Mouse (Mus musculus): Measurements from ENCODE around the gene Synpo2l. TPM values are rescaled to one million over a fixed set of nuclear protein-coding genes. Genes with fewer than 3 reads are reported as not detected.
"Not testable (repeated sequence)": the region's sequence is repeated elsewhere in the genome, so short reads cannot be mapped to it uniquely, and the experiment has no call there.

The Synpo2l gene
- polyA plus RNA-seq, 1 experiment from 2014 or later = 0.07 TPM

- no peak for DNase-seq (ENCODE audit: low spot score)
- 86% methylated on average over 9 of the region's 9 CpGs for WGBS
- Histone ChIP-seq H3K36me3 (no peaks in the 10 kb centered on the region), H3K4me3 (no peak overlapping the region), H3K9me3 (replicated peaks) (no peaks in the 10 kb centered on the region), H3K4me1 (no peaks in the 10 kb centered on the region; the same call in 1 of the 2 replicates), H3K27ac (replicated peaks) (no peak overlapping the region), H3K27me3 (ENCODE audit: low read depth, poor library complexity, severe bottlenecking) (peaks cover 3% of the 10 kb centered on the region)
Measured at GRCm38 (mm10) chr14:20654690-20655421, 13.3 kb downstream of the Synpo2l start.

- no peak overlapping the region for H3K4me3 ChIP-seq
- H3K27ac ChIP-seq (replicated peaks) = no peak overlapping the region
- H3K9me3 ChIP-seq (replicated peaks) = no peaks in the 10 kb centered on the region
- H3K36me3 ChIP-seq = no peaks in the 10 kb centered on the region
- no peak for DNase-seq (ENCODE audit: low spot score)
- no peaks in the 10 kb centered on the region for H3K27me3 ChIP-seq (ENCODE audit: low read depth, poor library complexity, severe bottlenecking)
- 76% methylated on average over 4 of the region's 4 CpGs for WGBS
- no peaks in the 10 kb centered on the region; the same call in 1 of the 2 replicates for H3K4me1 ChIP-seq
Measured at GRCm38 (mm10) chr14:20651722-20652256, 16.4 kb downstream of the Synpo2l start.

GRCm38 (mm10) chr14:20651000-20651399, 17.2 kb downstream of the Synpo2l start:
- WGBS = 78% methylated on average over 2 of the region's 2 CpGs
- H3K9me3 ChIP-seq (replicated peaks) = no peaks in the 10 kb centered on the region
- no peaks in the 10 kb centered on the region for H3K27me3 ChIP-seq (ENCODE audit: low read depth, poor library complexity, severe bottlenecking)
- DNase-seq (ENCODE audit: low spot score) = no peak
- no peak overlapping the region for H3K27ac ChIP-seq (replicated peaks)
- no peaks in the 10 kb centered on the region for H3K36me3 ChIP-seq
- H3K4me1 ChIP-seq = no peaks in the 10 kb centered on the region
- H3K4me3 ChIP-seq = no peak overlapping the region

- Histone ChIP-seq H3K27me3 (ENCODE audit: low read depth, poor library complexity, severe bottlenecking) (no peaks in the 10 kb centered on the region), H3K4me3 (no peak overlapping the region), H3K4me1 (peaks cover 9% of the 10 kb centered on the region), H3K9me3 (replicated peaks) (no peaks in the 10 kb centered on the region), H3K27ac (replicated peaks) (no peak overlapping the region), H3K36me3 (no peaks in the 10 kb centered on the region)
- DNase-seq (ENCODE audit: low spot score) = no peak
Measured at GRCm38 (mm10) chr14:20646381-20646780, 21.8 kb downstream of the Synpo2l start.

GRCm38 (mm10) chr14:20645547-20645946, 22.6 kb downstream of the Synpo2l start:
- H3K9me3 ChIP-seq (replicated peaks) = no peaks in the 10 kb centered on the region
- peaks cover 9% of the 10 kb centered on the region for H3K4me1 ChIP-seq
- H3K27ac ChIP-seq (replicated peaks) = no peak overlapping the region
- H3K36me3 ChIP-seq = no peaks in the 10 kb centered on the region
- no peak overlapping the region for H3K4me3 ChIP-seq
- 37% methylated on average over 3 of the region's 3 CpGs for whole genome bisulfite sequencing
- DNase-seq (ENCODE audit: low spot score) = no peak
- H3K27me3 ChIP-seq (ENCODE audit: low read depth, poor library complexity, severe bottlenecking) = no peaks in the 10 kb centered on the region

GRCm38 (mm10) chr14:20641438-20641875, 26.7 kb downstream of the Synpo2l start:
- 13% methylated on average over 10 of the region's 10 CpGs for WGBS
- H3K4me1 ChIP-seq = peaks cover 17% of the 10 kb centered on the region
- peaks cover under 1% of the 10 kb centered on the region; the same call in 1 of the 2 replicates for H3K36me3 ChIP-seq
- DNase-seq (ENCODE audit: low spot score) = peak; percentile 40
- no peaks in the 10 kb centered on the region for H3K9me3 ChIP-seq (replicated peaks)
- peak overlapping the region; percentile 98 for H3K27ac ChIP-seq (replicated peaks)
- H3K27me3 ChIP-seq (ENCODE audit: low read depth, poor library complexity, severe bottlenecking) = no peaks in the 10 kb centered on the region
- peak overlapping the region; percentile 92 for H3K4me3 ChIP-seq

- no peaks in the 10 kb centered on the region for H3K27me3 ChIP-seq (ENCODE audit: low read depth, poor library complexity, severe bottlenecking)
- no peaks in the 10 kb centered on the region for H3K9me3 ChIP-seq (replicated peaks)
- H3K27ac ChIP-seq (replicated peaks) = peak within 1 kb of the TSS; percentile 98
- under 1% methylated on average over 73 of the region's 73 CpGs for WGBS
- H3K4me1 ChIP-seq = peaks cover 17% of the 10 kb centered on the region
- peaks cover 4% of the 10 kb centered on the region; the same call in 1 of the 2 replicates for H3K36me3 ChIP-seq
- peak; percentile 98 for DNase-seq (ENCODE audit: low spot score)
- H3K4me3 ChIP-seq = peak within 1 kb of the TSS; percentile 92
Measured at GRCm38 (mm10) chr14:20640644-20641437, 27.3 kb downstream of the Synpo2l start, which contains the start of gene Usp54. Gene Usp54 (minus strand): TSS chr14:20641063.

GRCm38 (mm10) chr14:20639918-20640619, 28.1 kb downstream of the Synpo2l start:
- WGBS = 4% methylated on average over 16 of the region's 16 CpGs
- Histone ChIP-seq H3K36me3 (peaks cover 7% of the 10 kb centered on the region; the same call in 1 of the 2 replicates), H3K4me1 (peaks cover 17% of the 10 kb centered on the region), H3K9me3 (replicated peaks) (no peaks in the 10 kb centered on the region), H3K27ac (replicated peaks) (peak overlapping the region; percentile 98), H3K27me3 (ENCODE audit: low read depth, poor library complexity, severe bottlenecking) (no peaks in the 10 kb centered on the region), H3K4me3 (peak overlapping the region; percentile 92)
- DNase-seq (ENCODE audit: low spot score) = peak; percentile 25

- Histone ChIP-seq H3K9me3 (replicated peaks) (no peaks in the 10 kb centered on the region), H3K4me1 (peaks cover 17% of the 10 kb centered on the region), H3K4me3 (no peak overlapping the region), H3K36me3 (peaks cover 7% of the 10 kb centered on the region; the same call in 1 of the 2 replicates), H3K27ac (replicated peaks) (no peak overlapping the region), H3K27me3 (ENCODE audit: low read depth, poor library complexity, severe bottlenecking) (no peaks in the 10 kb centered on the region)
- 93% methylated on average over 6 of the region's 6 CpGs for WGBS
- DNase-seq (ENCODE audit: low spot score) = no peak
Measured at GRCm38 (mm10) chr14:20638702-20639101, 29.5 kb downstream of the Synpo2l start.

- Histone ChIP-seq H3K9me3 (replicated peaks) (no peaks in the 10 kb centered on the region), H3K36me3 (peaks cover 7% of the 10 kb centered on the region; the same call in 1 of the 2 replicates), H3K27ac (replicated peaks) (no peak overlapping the region), H3K4me3 (no peak overlapping the region), H3K4me1 (peaks cover 17% of the 10 kb centered on the region), H3K27me3 (ENCODE audit: low read depth, poor library complexity, severe bottlenecking) (no peaks in the 10 kb centered on the region)
- DNase-seq (ENCODE audit: low spot score) = no peak
- 91% methylated on average over 2 of the region's 2 CpGs for WGBS
Measured at GRCm38 (mm10) chr14:20637818-20638574, 30.2 kb downstream of the Synpo2l start.

GRCm38 (mm10) chr14:20636968-20637367, 31.2 kb downstream of the Synpo2l start:
- not testable (repeated sequence) for DNase-seq (ENCODE audit: low spot score); H3K36me3 ChIP-seq; H3K27me3 ChIP-seq (ENCODE audit: low read depth, poor library complexity, severe bottlenecking); H3K27ac ChIP-seq (replicated peaks); H3K9me3 ChIP-seq (replicated peaks); H3K4me3 ChIP-seq
- 96% methylated on average over 3 of the region's 3 CpGs for WGBS
- H3K4me1 ChIP-seq = peaks cover 14% of the 10 kb centered on the region

- DNase-seq (ENCODE audit: low spot score) = no peak
- Histone ChIP-seq H3K4me3 (no peak overlapping the region), H3K27ac (replicated peaks) (no peak overlapping the region), H3K4me1 (peaks cover 8% of the 10 kb centered on the region), H3K27me3 (ENCODE audit: low read depth, poor library complexity, severe bottlenecking) (no peaks in the 10 kb centered on the region), H3K36me3 (peaks cover 7% of the 10 kb centered on the region; the same call in 1 of the 2 replicates), H3K9me3 (replicated peaks) (no peaks in the 10 kb centered on the region)
- WGBS = 91% methylated on average over 2 of the region's 2 CpGs
Measured at GRCm38 (mm10) chr14:20635546-20635945, 32.6 kb downstream of the Synpo2l start.
